ENCODE assay signal across 11 mouse cellular contexts in the genomic region with DNA sequence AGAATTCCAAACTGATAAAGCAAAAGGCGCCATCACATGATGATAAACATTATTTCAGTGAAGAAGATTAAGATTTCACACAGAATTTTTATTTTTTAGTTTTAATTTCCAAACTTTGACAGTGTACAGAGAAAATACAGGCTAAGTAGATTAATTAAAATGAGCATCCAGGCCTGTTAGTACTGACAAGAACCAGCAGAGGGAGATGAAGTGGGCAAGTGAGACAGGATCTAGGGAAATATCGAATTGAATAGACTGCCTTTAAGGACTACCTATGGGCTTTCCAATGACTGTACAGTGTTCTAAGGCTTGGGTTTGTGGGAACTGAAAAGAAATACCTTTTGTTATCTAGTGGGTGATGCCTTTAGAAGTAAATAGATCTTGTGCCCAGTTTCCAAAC.
DNase-seq lines count a peak whose midpoint lies in the region; ATAC-seq and TF ChIP-seq lines count a peak whose summit lies in the region.
"Had no signal": no experiment of that assay in that cellular context is flagged by ENCODE, and none has a peak within 500 bp of the region (broad histone marks: within the 10 kb centered on the region; RNA-seq: fewer than 3 reads in every experiment).

No protein-coding gene starts in this region.

- H3K9ac ChIP-seq in hindbrain, postnatal 0 days (replicated peaks; ENCODE audit: low read length): no peak overlapping the region
- no peak overlapping the region for H3K9ac ChIP-seq in hindbrain, embryonic 13.5 days
- no peak overlapping the region for H3K9ac ChIP-seq in midbrain, embryonic 14.5 days (replicated peaks; ENCODE audit: low read length)
- no peak overlapping the region for H3K9ac ChIP-seq in midbrain, embryonic 11.5 days (ENCODE audit: low read length)
- H3K9ac ChIP-seq: liver, embryonic 13.5 days had no signal

- no peaks in the 10 kb centered on the region for H3K4me1 ChIP-seq in hindbrain, postnatal 0 days (ENCODE audit: insufficient read depth, low read length)
- no peaks in the 10 kb centered on the region for H3K4me1 ChIP-seq in hindbrain, embryonic 13.5 days (replicated peaks)
- no peaks in the 10 kb centered on the region for H3K4me1 ChIP-seq in midbrain, embryonic 14.5 days (ENCODE audit: control insufficient read depth, insufficient read depth, low read length)
- H3K4me1 ChIP-seq in midbrain, embryonic 11.5 days (ENCODE audit: control insufficient read depth, insufficient read depth, low read length): no peaks in the 10 kb centered on the region
- H3K4me1 ChIP-seq: liver, embryonic 13.5 days had no signal

- TF ChIP-seq CTCF in hindbrain, postnatal 0 days (IDR thresholded peaks at IDR 0.05; ENCODE audit: low read depth): peak; percentile 63

- no peaks in the 10 kb centered on the region for H3K36me3 ChIP-seq in hindbrain, postnatal 0 days (ENCODE audit: insufficient read depth, low read length)
- no peaks in the 10 kb centered on the region for H3K36me3 ChIP-seq in hindbrain, embryonic 13.5 days
- H3K36me3 ChIP-seq in midbrain, embryonic 14.5 days (ENCODE audit: control insufficient read depth, insufficient read depth, low read length): no peaks in the 10 kb centered on the region
- H3K36me3 ChIP-seq in midbrain, embryonic 11.5 days (ENCODE audit: control insufficient read depth, insufficient read depth, low read length): no peaks in the 10 kb centered on the region
- H3K36me3 ChIP-seq: liver, embryonic 13.5 days had no signal

- H3K4me3 ChIP-seq in hindbrain, postnatal 0 days (ENCODE audit: low read length): no peak overlapping the region
- no peak overlapping the region for H3K4me3 ChIP-seq in hindbrain, embryonic 13.5 days
- no peak overlapping the region for H3K4me3 ChIP-seq in midbrain, embryonic 14.5 days (replicated peaks; ENCODE audit: low read depth, low read length)
- H3K4me3 ChIP-seq in midbrain, embryonic 11.5 days (ENCODE audit: low read depth, low read length): no peak overlapping the region
- H3K4me3 ChIP-seq: liver, embryonic 13.5 days had no signal

- H3K4me2 ChIP-seq in hindbrain, postnatal 0 days (ENCODE audit: low read depth, low read length): no peak overlapping the region
- no peak overlapping the region for H3K4me2 ChIP-seq in hindbrain, embryonic 13.5 days
- H3K4me2 ChIP-seq in midbrain, embryonic 14.5 days (ENCODE audit: low read length): no peak overlapping the region
- H3K4me2 ChIP-seq in midbrain, embryonic 11.5 days: no peak overlapping the region
- H3K4me2 ChIP-seq: liver, embryonic 13.5 days had no signal

- no peak overlapping the region for H3K27ac ChIP-seq in hindbrain, postnatal 0 days
- H3K27ac ChIP-seq in hindbrain, embryonic 13.5 days: no peak overlapping the region
- H3K27ac ChIP-seq in midbrain, embryonic 14.5 days (replicated peaks; ENCODE audit: low read depth, low read length): no peak overlapping the region
- H3K27ac ChIP-seq in midbrain, embryonic 11.5 days (ENCODE audit: low read depth, low read length): no peak overlapping the region
- H3K27ac ChIP-seq: liver, embryonic 13.5 days had no signal

- 73% methylated on average over 2 of the region's 2 CpGs for WGBS in hindbrain, postnatal 0 days
- WGBS in hindbrain, embryonic 13.5 days: 82% methylated on average over 2 of the region's 2 CpGs
- WGBS in midbrain, embryonic 14.5 days: 74% methylated on average over 2 of the region's 2 CpGs
- WGBS in midbrain, embryonic 11.5 days: 80% methylated on average over 2 of the region's 2 CpGs

- DNase-seq in cerebellum, postnatal 10 days: peak; percentile 25 to 49
- no peak for DNase-seq in cerebellum, adult 11 months
- peak; percentile 46 for DNase-seq in hindbrain, postnatal 0 days (ENCODE audit: low spot score)
- DNase-seq in midbrain, embryonic 14.5 days: peak; percentile 48
- DNase-seq in midbrain, embryonic 11.5 days (ENCODE audit: low spot score, missing footprints): no peak
- DNase-seq in retina, embryonic 14.5 days (ENCODE audit: low spot score): peak; percentile 49
- no peak for DNase-seq in cerebellum, adult 9-11 months
- DNase-seq: cerebellum, postnatal 25 days; liver, embryonic 13.5 days had no signal

- no peak for ATAC-seq in hindbrain, postnatal 0 days
- ATAC-seq in hindbrain, embryonic 13.5 days (ENCODE audit: low FRiP score): no peak
- ATAC-seq in midbrain, embryonic 14.5 days (ENCODE audit: low FRiP score, low TSS enrichment): no peak
- ATAC-seq in midbrain, embryonic 11.5 days (ENCODE audit: low FRiP score): no peak
- ATAC-seq: midbrain, embryonic 16.5 days had no signal

- H3K27me3 ChIP-seq in hindbrain, postnatal 0 days (ENCODE audit: insufficient read depth, low read length): no peaks in the 10 kb centered on the region
- H3K27me3 ChIP-seq in hindbrain, embryonic 13.5 days: no peaks in the 10 kb centered on the region
- no peaks in the 10 kb centered on the region for H3K27me3 ChIP-seq in midbrain, embryonic 14.5 days (ENCODE audit: control insufficient read depth, insufficient read depth, low read length)
- no peaks in the 10 kb centered on the region for H3K27me3 ChIP-seq in midbrain, embryonic 11.5 days (ENCODE audit: control insufficient read depth, insufficient read depth, low read length)
- H3K27me3 ChIP-seq: liver, embryonic 13.5 days had no signal

- H3K9me3 ChIP-seq in hindbrain, postnatal 0 days (ENCODE audit: low read length): no peaks in the 10 kb centered on the region
- no peaks in the 10 kb centered on the region for H3K9me3 ChIP-seq in hindbrain, embryonic 13.5 days
- H3K9me3 ChIP-seq in midbrain, embryonic 14.5 days (ENCODE audit: control insufficient read depth, low read length): no peaks in the 10 kb centered on the region
- H3K9me3 ChIP-seq in midbrain, embryonic 11.5 days (ENCODE audit: control insufficient read depth, low read length): no peaks in the 10 kb centered on the region
- H3K9me3 ChIP-seq: liver, embryonic 13.5 days had no signal

Comparison
In these comparisons a context has a peak if more than half of its experiments do, and no peak if none do; other contexts are left out.
1. DNase-seq: peak in cerebellum, postnatal 10 days (2 of 2), hindbrain, postnatal 0 days (single experiment), midbrain, embryonic 14.5 days (single experiment) and retina, embryonic 14.5 days (single experiment); none in cerebellum, adult 11 months (single experiment), midbrain, embryonic 11.5 days (single experiment) and cerebellum, adult 9-11 months (single experiment).